Mouse (Mus musculus): Measurements from ENCODE around the gene Car9. TPM values are rescaled to one million over a fixed set of nuclear protein-coding genes. Genes with fewer than 3 reads are reported as not detected.

The Car9 gene
- polyA plus RNA-seq, 1 experiment from 2014 or later: 0.17 TPM

GRCm38 (mm10) chr4:43496587-43496986 lies 10.2 kb upstream of the Car9 start:
- Histone ChIP-seq H3K4me1 (peaks cover 35% of the 10 kb centered on the region), H3K36me3 (no peaks in the 10 kb centered on the region), H3K9ac (replicated peaks) (no peak overlapping the region), H3K4me2 (no peak overlapping the region), H3K9me3 (replicated peaks) (no peaks in the 10 kb centered on the region), H3K4me3 (replicated peaks) (no peak overlapping the region), H3K27ac (replicated peaks) (no peak overlapping the region), H3K27me3 (replicated peaks) (no peaks in the 10 kb centered on the region)
- WGBS: 75% methylated on average over 6 of the region's 6 CpGs
- ATAC-seq (ENCODE audit: low FRiP score): no peak

DNA sequence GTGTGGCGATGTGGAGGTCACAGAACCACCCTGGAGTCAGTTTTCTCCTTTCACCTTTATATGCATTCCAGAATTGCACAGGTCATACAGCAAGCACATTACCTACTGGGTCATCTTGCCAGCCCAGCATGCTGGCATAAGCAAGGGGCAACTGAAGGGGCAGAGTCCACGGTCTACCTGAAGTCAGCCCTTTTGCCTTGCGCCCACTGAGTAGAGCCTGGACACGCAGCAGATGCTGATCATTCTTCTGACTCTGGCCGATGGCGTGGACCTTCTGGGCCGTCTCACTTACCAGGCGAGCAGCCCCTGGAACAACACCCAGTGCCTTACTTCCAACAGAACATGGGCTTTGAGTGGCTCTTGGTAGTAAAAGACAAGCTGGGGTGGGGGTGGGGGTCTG lies 9.4 kb upstream of the Car9 start:
- no peaks in the 10 kb centered on the region for H3K9me3 ChIP-seq (replicated peaks)
- no peak overlapping the region for H3K27ac ChIP-seq (replicated peaks)
- H3K4me3 ChIP-seq (replicated peaks): no peak overlapping the region
- H3K36me3 ChIP-seq: no peaks in the 10 kb centered on the region
- no peaks in the 10 kb centered on the region for H3K27me3 ChIP-seq (replicated peaks)
- H3K4me2 ChIP-seq: no peak overlapping the region
- H3K9ac ChIP-seq (replicated peaks): no peak overlapping the region
- peaks cover 35% of the 10 kb centered on the region for H3K4me1 ChIP-seq
- WGBS: 96% methylated on average over 8 of the region's 8 CpGs
- ATAC-seq (ENCODE audit: low FRiP score): no peak

DNA sequence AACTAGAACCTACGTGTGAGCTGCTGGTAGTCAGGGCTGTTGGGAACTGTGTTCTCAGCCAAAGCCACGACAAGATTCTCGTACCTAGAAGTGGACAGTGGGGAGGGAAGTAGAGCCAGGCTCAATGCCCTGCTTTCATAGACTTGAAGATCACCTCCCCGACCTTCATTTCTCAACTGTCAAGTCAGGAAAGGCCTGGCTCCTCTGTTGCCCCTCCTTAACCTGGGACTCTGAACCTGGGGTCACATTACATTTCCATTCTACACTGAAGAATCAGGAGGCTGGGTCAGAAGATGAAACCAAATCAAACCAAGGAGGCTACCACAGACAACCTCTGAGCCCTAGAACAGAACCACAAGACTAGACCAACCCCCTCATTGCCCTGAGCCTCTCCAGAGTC lies 8.8 kb upstream of the Car9 start:
- Histone ChIP-seq H3K4me3 (replicated peaks) (no peak overlapping the region), H3K4me1 (peaks cover 35% of the 10 kb centered on the region), H3K9me3 (replicated peaks) (no peaks in the 10 kb centered on the region), H3K4me2 (no peak overlapping the region; the same call in 1 of the 2 replicates), H3K9ac (replicated peaks) (no peak overlapping the region), H3K27ac (replicated peaks) (no peak overlapping the region), H3K27me3 (replicated peaks) (no peaks in the 10 kb centered on the region), H3K36me3 (no peaks in the 10 kb centered on the region)
- WGBS: 85% methylated on average over 4 of the region's 4 CpGs
- ATAC-seq (ENCODE audit: low FRiP score): no peak

GRCm38 (mm10) chr4:43498983-43499382 lies 7.8 kb upstream of the Car9 start:
- no peak overlapping the region for H3K27ac ChIP-seq (replicated peaks)
- 10% methylated on average over 7 of the region's 8 CpGs for WGBS
- peak overlapping the region; percentile 51 for H3K4me3 ChIP-seq (replicated peaks)
- peak overlapping the region; percentile 85 for H3K4me2 ChIP-seq
- H3K4me1 ChIP-seq: peaks cover 35% of the 10 kb centered on the region
- no peaks in the 10 kb centered on the region for H3K27me3 ChIP-seq (replicated peaks)
- H3K9ac ChIP-seq (replicated peaks): no peak overlapping the region
- no peaks in the 10 kb centered on the region for H3K9me3 ChIP-seq (replicated peaks)
- H3K36me3 ChIP-seq: no peaks in the 10 kb centered on the region
- no peak for ATAC-seq (ENCODE audit: low FRiP score)

GRCm38 (mm10) chr4:43499407-43500333 lies 7.1 kb upstream of the Car9 start, which contains the start of gene Arhgef39:
Gene Arhgef39, minus strand, starts transcription at chr4:43499695.
- peaks cover 28% of the 10 kb centered on the region for H3K4me1 ChIP-seq
- H3K4me2 ChIP-seq: peak within 1 kb of the TSS; percentile 85
- no peaks in the 10 kb centered on the region for H3K9me3 ChIP-seq (replicated peaks)
- H3K27ac ChIP-seq (replicated peaks): no peak within 1 kb of the TSS
- 7% methylated on average over 50 of the region's 50 CpGs for WGBS
- H3K4me3 ChIP-seq (replicated peaks): peak within 1 kb of the TSS; percentile 51
- H3K27me3 ChIP-seq (replicated peaks): no peaks in the 10 kb centered on the region
- H3K36me3 ChIP-seq: no peaks in the 10 kb centered on the region
- peak; percentile 86 for ATAC-seq (ENCODE audit: low FRiP score)
- peak within 1 kb of the TSS; percentile 47 for H3K9ac ChIP-seq (replicated peaks)

DNA sequence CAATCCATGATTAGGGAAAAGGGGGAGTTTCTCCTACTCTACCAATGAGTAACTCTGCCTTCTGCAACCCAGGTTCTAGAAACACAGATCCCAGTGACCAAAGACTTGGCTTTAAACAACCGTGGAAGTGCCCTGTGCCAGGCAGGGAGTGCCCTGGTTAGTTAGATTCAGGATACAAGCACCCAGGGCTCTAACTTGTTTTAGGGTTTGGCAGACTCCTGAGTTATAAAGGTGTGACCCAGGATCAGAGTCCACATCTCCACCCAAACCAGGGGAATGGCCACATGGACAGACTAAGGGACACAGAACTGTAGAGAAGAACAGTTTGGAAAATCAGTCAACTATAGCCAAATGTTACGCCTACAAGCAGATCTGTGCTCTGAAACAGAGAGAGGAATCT lies 3.7 kb upstream of the Car9 start:
- 69% methylated on average over 2 of the region's 2 CpGs for WGBS
- no peak for ATAC-seq (ENCODE audit: low FRiP score)
- no peaks in the 10 kb centered on the region for H3K36me3 ChIP-seq
- no peak overlapping the region for H3K27ac ChIP-seq (replicated peaks)
- no peak overlapping the region for H3K4me2 ChIP-seq
- H3K27me3 ChIP-seq (replicated peaks): 0 out of 2 replicates have a peak, but pooled peaks cover 6% of the 10 kb centered on the region
- H3K4me3 ChIP-seq (replicated peaks): no peak overlapping the region
- peaks cover 21% of the 10 kb centered on the region for H3K4me1 ChIP-seq
- H3K9ac ChIP-seq (replicated peaks): no peak overlapping the region
- H3K9me3 ChIP-seq (replicated peaks): no peaks in the 10 kb centered on the region

DNA sequence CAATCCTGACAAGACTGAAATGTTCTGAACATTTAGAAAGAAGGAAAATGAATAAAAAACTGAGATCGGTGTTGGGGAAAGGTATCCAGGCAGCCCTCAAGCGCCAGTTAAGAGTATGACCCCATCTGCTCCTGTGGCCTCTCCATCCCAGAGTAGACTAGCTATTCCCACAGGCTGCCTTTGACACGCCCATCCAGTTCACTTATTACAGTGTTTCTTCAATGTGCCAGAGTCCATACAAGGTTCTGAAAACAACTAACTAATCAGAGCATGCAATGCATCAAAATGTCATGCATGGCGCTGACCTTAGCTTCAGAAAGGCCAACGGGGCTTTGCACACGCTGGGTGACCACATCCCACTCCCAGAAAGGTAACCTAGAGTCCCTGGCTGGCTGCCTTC lies 3.3 kb upstream of the Car9 start:
- no peaks in the 10 kb centered on the region for H3K36me3 ChIP-seq
- H3K4me3 ChIP-seq (replicated peaks): no peak overlapping the region
- H3K4me2 ChIP-seq: no peak overlapping the region
- H3K9me3 ChIP-seq (replicated peaks): no peaks in the 10 kb centered on the region
- no peak for ATAC-seq (ENCODE audit: low FRiP score)
- no peak overlapping the region for H3K9ac ChIP-seq (replicated peaks)
- H3K27ac ChIP-seq (replicated peaks): no peak overlapping the region
- 83% methylated on average over 6 of the region's 6 CpGs for WGBS
- H3K27me3 ChIP-seq (replicated peaks): 0 out of 2 replicates have a peak, but pooled peaks cover 8% of the 10 kb centered on the region
- H3K4me1 ChIP-seq: peaks cover 23% of the 10 kb centered on the region

GRCm38 (mm10) chr4:43504269-43504668 lies 2.5 kb upstream of the Car9 start:
- Histone ChIP-seq H3K9me3 (replicated peaks) (no peaks in the 10 kb centered on the region), H3K4me1 (peaks cover 23% of the 10 kb centered on the region), H3K27me3 (replicated peaks) (0 out of 2 replicates have a peak, but pooled peaks cover 14% of the 10 kb centered on the region), H3K36me3 (no peaks in the 10 kb centered on the region), H3K9ac (replicated peaks) (no peak overlapping the region), H3K4me3 (replicated peaks) (no peak overlapping the region), H3K27ac (replicated peaks) (no peak overlapping the region), H3K4me2 (no peak overlapping the region)
- no peak for ATAC-seq (ENCODE audit: low FRiP score)
- 88% methylated on average over 4 of the region's 4 CpGs for WGBS

- WGBS: 71% methylated on average over 8 of the region's 8 CpGs
- H3K36me3 ChIP-seq: no peaks in the 10 kb centered on the region
- no peak overlapping the region for H3K4me2 ChIP-seq
- ATAC-seq (ENCODE audit: low FRiP score): no peak
- H3K27ac ChIP-seq (replicated peaks): no peak overlapping the region
- no peak overlapping the region for H3K4me3 ChIP-seq (replicated peaks)
- H3K27me3 ChIP-seq (replicated peaks): 0 out of 2 replicates have a peak, but pooled peaks cover 17% of the 10 kb centered on the region
- H3K9ac ChIP-seq (replicated peaks): no peak overlapping the region
- H3K9me3 ChIP-seq (replicated peaks): no peaks in the 10 kb centered on the region
- H3K4me1 ChIP-seq: peaks cover 17% of the 10 kb centered on the region
Observed at GRCm38 (mm10) chr4:43506074-43506473, 692 bp upstream of the Car9 start.

GRCm38 (mm10) chr4:43507938-43508665 lies 1.3 kb downstream of the Car9 start:
- Histone ChIP-seq H3K27ac (replicated peaks) (no peak overlapping the region), H3K27me3 (replicated peaks) (0 out of 2 replicates have a peak, but pooled peaks cover 17% of the 10 kb centered on the region), H3K9ac (replicated peaks) (no peak overlapping the region), H3K4me2 (peak overlapping the region; percentile 58), H3K4me1 (peaks cover 17% of the 10 kb centered on the region), H3K36me3 (no peaks in the 10 kb centered on the region), H3K4me3 (replicated peaks) (peak overlapping the region; percentile 32), H3K9me3 (replicated peaks) (no peaks in the 10 kb centered on the region)
- no peak; the same call in 1 of the 2 replicates for ATAC-seq (ENCODE audit: low FRiP score)
- WGBS: 9% methylated on average over 22 of the region's 22 CpGs

GRCm38 (mm10) chr4:43508666-43508997 lies 1.9 kb downstream of the Car9 start:
- H3K27me3 ChIP-seq (replicated peaks): 0 out of 2 replicates have a peak, but pooled peaks cover 17% of the 10 kb centered on the region

More at GRCm38 (mm10) chr4:43508666-43508997, 1.9 kb downstream of the Car9 start:
- H3K27ac ChIP-seq (replicated peaks): no peak overlapping the region
- H3K9me3 ChIP-seq (replicated peaks): no peaks in the 10 kb centered on the region
- no peaks in the 10 kb centered on the region for H3K36me3 ChIP-seq
- peak overlapping the region; percentile 58 for H3K4me2 ChIP-seq
- H3K4me1 ChIP-seq: peaks cover 17% of the 10 kb centered on the region
- H3K4me3 ChIP-seq (replicated peaks): peak overlapping the region; percentile 32
- H3K9ac ChIP-seq (replicated peaks): no peak overlapping the region
- WGBS: 5% methylated on average over 13 of the region's 13 CpGs
- no peak for ATAC-seq (ENCODE audit: low FRiP score)
